Mouse (Mus musculus) stomach, embryonic 16.5 days (tissue): ENCODE measurements around the gene Mbnl2. TPM values are rescaled to one million over a fixed set of nuclear protein-coding genes. Genes with fewer than 3 reads are reported as not detected.
A peak's percentile ranks its signal among the peaks of the same experiment; 100 is the strongest.

ENCODE experiments used
- ATAC-seq: fragments of 200-750 bp; cut with Nextera tagmentation; 2 replicates; pipeline ENCODE4 v1.8.0; 2017; ENCODE audit warnings: moderate number of reproducible peaks, moderate TSS enrichment; ENCODE audit not compliant: insufficient read depth, low FRiP score
- H3K27ac ChIP-seq: fragments of 300-500 bp; sonication (generic); 2 replicates; pipeline ENCODE4 v1.5.1; 2014; ENCODE audit warnings: low read length
- H3K27me3 ChIP-seq: fragments of 300-500 bp; sonication (generic); 2 replicates; pipeline ENCODE4 v1.6.1; 2014; ENCODE audit warnings: low read length, control low read depth, mixed read lengths; ENCODE audit not compliant: control insufficient read depth, insufficient read depth
- H3K36me3 ChIP-seq: fragments of 300-500 bp; sonication (generic); 2 replicates; pipeline ENCODE4 v1.6.1; 2014; ENCODE audit warnings: low read length; ENCODE audit not compliant: control insufficient read depth, insufficient read depth
- H3K4me1 ChIP-seq: fragments of 300-500 bp; sonication (generic); 2 replicates; pipeline ENCODE4 v1.6.1; 2014; ENCODE audit warnings: low read length, control low read depth, mixed read lengths; ENCODE audit not compliant: control insufficient read depth, insufficient read depth
- H3K4me2 ChIP-seq: fragments of 300-500 bp; sonication (generic); 2 replicates; pipeline ENCODE4 v1.6.1; 2014; ENCODE audit warnings: low read depth, low read length, mixed read lengths
- H3K4me3 ChIP-seq: fragments of 300-500 bp; sonication (generic); replicated peaks from 2 replicates; pipeline ENCODE4 v1.5.1; 2014; ENCODE audit warnings: mild to moderate bottlenecking, low read length
- H3K9ac ChIP-seq: fragments of 300-500 bp; sonication (generic); 2 replicates; pipeline ENCODE4 v1.6.1; 2014; ENCODE audit warnings: low read length
- H3K9me3 ChIP-seq: fragments of 300-500 bp; sonication (generic); replicated peaks from 2 replicates; pipeline ENCODE4 v1.6.1; 2016; ENCODE audit warnings: low read length, control low read depth; ENCODE audit not compliant: control insufficient read depth
- WGBS: fragments of 180-500 bp; shearing (Covaris S2); extraction: QIAGEN DNeasy Blood & Tissue Kit; methylation state at CpG from one replicate; pipeline ENCODE4 v1.1.7; 2014; 5-methylcytosine and 5-hydroxymethylcytosine counted together
- polyA plus RNA-seq: library from polyadenylated mRNA; unstranded; fragments of >200 nt; fragmentation: Nextera tagmentation; extraction: Ambion mirVana; gene quantifications from 2 replicates; pipeline ENCODE4 v1.2.1, GENCODE M21; 2015

Mbnl2 gene
- polyA plus RNA-seq, 1 experiment from 2014 or later, result 131 TPM

DNA sequence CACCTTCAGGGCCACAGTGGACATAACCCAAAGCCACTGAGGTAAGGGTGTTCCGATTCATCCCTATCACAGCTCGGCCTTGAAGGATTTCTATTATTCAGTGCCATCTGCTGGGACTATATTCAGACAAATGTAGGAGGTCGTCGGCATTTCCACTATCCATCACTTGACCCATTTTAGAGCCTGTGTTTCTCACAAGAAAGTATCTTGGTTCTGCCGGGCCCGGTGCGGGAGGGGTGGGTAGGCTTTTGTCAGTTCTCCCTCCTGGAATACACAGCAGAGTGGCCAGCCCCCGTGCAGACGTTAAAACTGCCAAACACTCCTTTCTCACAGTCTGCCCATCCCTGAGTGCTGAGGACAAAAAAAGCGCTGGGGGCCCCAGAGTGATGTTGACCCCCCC is 134.4 kb downstream of the Mbnl2 start:
- no peaks in the 10 kb centered on the region for H3K9me3 ChIP-seq
- no peak for ATAC-seq
- no peak overlapping the region for H3K9ac ChIP-seq
- peaks cover 13% of the 10 kb centered on the region; the same call in 1 of the 2 replicates for H3K36me3 ChIP-seq
- H3K4me1 ChIP-seq, result peaks cover 13% of the 10 kb centered on the region
- no peak overlapping the region for H3K27ac ChIP-seq
- no peak overlapping the region for H3K4me2 ChIP-seq
- H3K27me3 ChIP-seq, result no peaks in the 10 kb centered on the region
- 94% methylated on average over 10 of the region's 10 CpGs for WGBS
- H3K4me3 ChIP-seq, result no peak overlapping the region

DNA sequence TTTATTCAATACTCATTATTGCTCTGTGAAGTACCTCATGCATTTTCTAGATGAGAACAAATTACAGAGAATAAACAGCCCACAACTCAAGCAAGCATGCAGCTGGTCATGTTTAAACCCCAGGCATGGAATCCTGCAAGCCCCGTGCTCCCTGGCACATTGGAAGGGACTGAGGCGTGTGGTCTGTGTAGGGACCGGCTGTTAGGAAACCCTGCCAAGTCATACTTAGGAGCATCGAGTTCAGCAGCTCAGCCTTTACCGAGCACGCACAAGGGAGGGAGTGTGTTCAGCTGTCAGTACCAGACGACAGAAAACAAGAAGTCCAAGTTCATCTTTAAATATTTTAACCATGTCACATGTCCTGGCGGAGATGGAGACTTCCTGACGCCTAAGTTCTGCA is 141.4 kb downstream of the Mbnl2 start:
- no peaks in the 10 kb centered on the region for H3K27me3 ChIP-seq
- peaks cover 2% of the 10 kb centered on the region; the same call in 1 of the 2 replicates for H3K4me1 ChIP-seq
- H3K4me3 ChIP-seq, result no peak overlapping the region
- WGBS, result 62% methylated on average over 9 of the region's 9 CpGs
- 0 out of 2 replicates have a peak overlapping the region, but pooled peaks have one; percentile 27 for H3K27ac ChIP-seq
- peak; percentile 83 for ATAC-seq
- H3K9me3 ChIP-seq, result no peaks in the 10 kb centered on the region
- no peak overlapping the region for H3K9ac ChIP-seq
- no peak overlapping the region for H3K4me2 ChIP-seq
- peaks cover 19% of the 10 kb centered on the region for H3K36me3 ChIP-seq

DNA sequence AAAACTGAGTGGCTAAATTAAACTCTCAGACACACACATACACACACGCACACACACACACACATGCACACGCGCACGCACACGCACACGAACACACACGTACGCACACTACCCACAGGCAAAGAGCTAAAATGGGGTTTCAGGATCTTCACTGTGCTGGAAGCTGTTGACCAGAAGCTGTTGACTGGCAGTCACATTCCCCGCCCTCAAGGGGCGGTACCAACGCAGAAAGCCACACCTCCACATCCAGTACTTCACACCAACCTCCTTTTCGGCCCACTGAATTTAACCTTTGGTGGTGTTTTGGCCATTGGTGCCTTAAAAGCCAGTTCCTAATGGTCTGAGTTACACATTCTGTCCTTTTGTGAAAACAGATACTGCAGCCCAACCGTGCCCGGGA is 143.5 kb downstream of the Mbnl2 start:
- WGBS, result 71% methylated on average over 14 of the region's 14 CpGs
- no peaks in the 10 kb centered on the region for H3K9me3 ChIP-seq
- no peaks in the 10 kb centered on the region for H3K27me3 ChIP-seq
- H3K4me1 ChIP-seq, result peaks cover 2% of the 10 kb centered on the region; the same call in 1 of the 2 replicates
- no peak overlapping the region for H3K9ac ChIP-seq
- H3K27ac ChIP-seq, result no peak overlapping the region
- no peak overlapping the region for H3K4me3 ChIP-seq
- no peak overlapping the region for H3K4me2 ChIP-seq
- no peak for ATAC-seq
- peaks cover 34% of the 10 kb centered on the region for H3K36me3 ChIP-seq

DNA sequence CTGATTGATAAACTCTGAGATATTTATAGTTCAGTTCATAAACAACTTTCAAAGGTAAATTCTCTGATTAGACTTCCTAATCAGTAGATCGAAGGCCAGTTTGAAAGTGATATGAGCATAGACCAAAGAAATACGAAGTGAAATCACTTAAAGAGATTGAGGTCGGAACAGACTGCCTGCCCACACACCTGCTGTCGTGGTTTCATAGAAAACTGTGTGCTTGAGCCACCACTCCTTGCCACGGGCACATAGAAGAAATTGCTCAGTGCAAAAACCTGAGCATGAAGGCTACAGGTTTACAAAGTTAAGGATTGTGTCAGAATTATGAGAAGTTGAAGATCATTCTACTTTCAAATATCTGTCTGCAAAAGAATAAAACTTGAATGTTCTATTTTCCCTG is 153.0 kb downstream of the Mbnl2 start:
- Histone ChIP-seq H3K27ac (no peak overlapping the region), H3K36me3 (peaks cover 32% of the 10 kb centered on the region), H3K4me3 (no peak overlapping the region), H3K4me1 (no peaks in the 10 kb centered on the region), H3K4me2 (no peak overlapping the region), H3K9me3 (0 out of 2 replicates have a peak, but pooled peaks cover 10% of the 10 kb centered on the region), H3K27me3 (no peaks in the 10 kb centered on the region), H3K9ac (no peak overlapping the region)
- 79% methylated on average over 5 of the region's 5 CpGs for WGBS
- no peak for ATAC-seq

DNA sequence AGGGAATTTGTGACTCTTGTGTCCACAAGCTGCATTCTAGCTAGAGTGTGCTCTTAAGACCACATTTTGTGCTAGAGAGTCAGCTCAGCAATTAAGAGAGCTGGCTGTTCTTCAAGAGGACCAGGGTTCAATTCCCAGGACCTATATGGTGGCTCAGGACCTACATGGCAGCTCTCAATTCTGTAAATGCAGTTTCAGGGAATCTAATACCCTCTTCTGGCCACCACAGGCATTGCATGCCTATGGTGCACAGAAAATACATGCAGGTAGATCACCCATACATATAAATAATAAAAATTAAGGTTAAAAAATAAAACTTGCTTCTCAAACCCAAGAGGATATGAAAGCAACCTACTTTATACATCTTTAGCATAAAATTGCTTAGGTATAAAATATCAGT is 157.3 kb downstream of the Mbnl2 start:
- no peaks in the 10 kb centered on the region for H3K4me1 ChIP-seq
- H3K36me3 ChIP-seq, result 0 out of 2 replicates have a peak, but pooled peaks cover 7% of the 10 kb centered on the region
- no peak overlapping the region for H3K9ac ChIP-seq
- 0 out of 2 replicates have a peak, but pooled peaks cover 3% of the 10 kb centered on the region for H3K9me3 ChIP-seq
- no peak for ATAC-seq
- no peak overlapping the region for H3K4me3 ChIP-seq
- no peaks in the 10 kb centered on the region for H3K27me3 ChIP-seq
- H3K27ac ChIP-seq, result no peak overlapping the region
- H3K4me2 ChIP-seq, result no peak overlapping the region

DNA sequence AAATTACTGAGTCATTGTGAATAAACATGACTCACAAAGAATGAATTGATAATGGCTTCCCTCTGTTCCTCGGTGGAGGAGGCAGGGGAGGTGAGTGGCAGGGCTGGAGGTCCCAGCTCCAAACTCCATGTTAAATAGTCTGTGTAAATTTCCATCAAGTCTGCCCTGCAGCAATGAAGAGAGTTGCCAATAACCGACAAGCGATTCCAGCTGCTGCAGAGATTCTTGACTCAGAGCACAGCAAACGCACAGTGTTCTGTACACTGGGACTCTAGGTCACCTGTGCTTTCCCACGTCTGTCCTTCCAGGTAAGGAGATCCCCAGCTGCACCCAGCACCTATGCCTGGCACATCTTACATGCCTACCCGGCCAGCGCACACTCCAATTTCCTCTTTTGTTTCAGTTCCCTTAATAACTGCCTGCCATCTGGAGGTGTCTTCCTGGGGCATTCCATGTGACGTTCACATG is 158.5 kb downstream of the Mbnl2 start:
- no peak overlapping the region for H3K4me2 ChIP-seq
- H3K9ac ChIP-seq, result no peak overlapping the region
- 0 out of 2 replicates have a peak, but pooled peaks cover 3% of the 10 kb centered on the region for H3K9me3 ChIP-seq
- WGBS, result 70% methylated on average over 8 of the region's 8 CpGs
- no peak overlapping the region for H3K27ac ChIP-seq
- H3K4me3 ChIP-seq, result no peak overlapping the region
- no peaks in the 10 kb centered on the region for H3K27me3 ChIP-seq
- 0 out of 2 replicates have a peak, but pooled peaks cover 7% of the 10 kb centered on the region for H3K36me3 ChIP-seq
- peak; percentile 53; the same call in 1 of the 2 replicates for ATAC-seq
- no peaks in the 10 kb centered on the region for H3K4me1 ChIP-seq

DNA sequence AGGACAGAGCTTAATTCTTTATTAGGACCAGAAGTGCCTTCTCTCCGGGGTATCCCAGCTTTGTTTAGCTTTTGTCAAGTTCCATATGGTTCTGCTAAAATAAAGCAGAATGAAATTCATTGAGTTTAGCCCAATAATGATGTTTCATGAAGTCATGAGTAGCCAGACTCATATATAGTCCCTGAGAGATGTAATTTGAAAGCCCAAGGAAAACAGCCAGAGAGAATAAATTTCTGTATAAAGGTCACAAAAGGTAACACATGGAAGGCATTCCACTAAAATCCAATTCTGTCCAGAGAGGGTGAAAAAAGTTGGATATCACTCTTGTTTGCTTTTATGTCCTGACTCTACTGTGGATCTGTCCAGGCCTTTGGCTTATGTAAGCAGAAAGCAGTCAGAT is 159.4 kb downstream of the Mbnl2 start:
- 0 out of 2 replicates have a peak, but pooled peaks cover 7% of the 10 kb centered on the region for H3K36me3 ChIP-seq
- H3K4me2 ChIP-seq, result no peak overlapping the region
- no peak overlapping the region for H3K4me3 ChIP-seq
- H3K9ac ChIP-seq, result no peak overlapping the region
- H3K4me1 ChIP-seq, result no peaks in the 10 kb centered on the region
- no peak for ATAC-seq
- no peak overlapping the region; the same call in 1 of the 2 replicates for H3K27ac ChIP-seq
- WGBS, result 40% methylated on average over 1 of the region's 1 CpGs
- H3K27me3 ChIP-seq, result no peaks in the 10 kb centered on the region
- 0 out of 2 replicates have a peak, but pooled peaks cover 3% of the 10 kb centered on the region for H3K9me3 ChIP-seq

DNA sequence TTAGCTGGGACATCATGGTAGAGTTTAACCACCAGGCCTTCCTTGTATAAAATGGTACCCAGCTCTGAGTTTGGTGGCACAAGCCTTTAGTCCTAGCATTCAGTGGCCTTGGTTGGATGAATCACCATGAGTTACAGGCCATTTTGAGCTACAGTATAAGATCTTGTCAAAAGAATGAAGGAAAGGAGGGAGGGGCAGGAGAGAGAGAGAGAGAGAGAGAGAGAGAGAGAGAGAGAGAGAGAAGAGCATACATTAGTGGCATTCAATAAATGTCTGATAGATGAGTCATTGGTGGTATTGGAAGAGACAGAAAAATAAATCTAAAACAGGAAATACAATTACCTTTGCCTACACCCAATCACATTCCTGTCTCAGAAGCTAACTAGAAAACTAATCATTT is 165.2 kb downstream of the Mbnl2 start:
- ATAC-seq, result no peak
- Histone ChIP-seq H3K27ac (no peak overlapping the region), H3K36me3 (0 out of 2 replicates have a peak, but pooled peaks cover 7% of the 10 kb centered on the region), H3K9me3 (0 out of 2 replicates have a peak, but pooled peaks cover 3% of the 10 kb centered on the region), H3K4me1 (no peaks in the 10 kb centered on the region), H3K4me2 (no peak overlapping the region), H3K9ac (no peak overlapping the region), H3K27me3 (no peaks in the 10 kb centered on the region), H3K4me3 (no peak overlapping the region)

DNA sequence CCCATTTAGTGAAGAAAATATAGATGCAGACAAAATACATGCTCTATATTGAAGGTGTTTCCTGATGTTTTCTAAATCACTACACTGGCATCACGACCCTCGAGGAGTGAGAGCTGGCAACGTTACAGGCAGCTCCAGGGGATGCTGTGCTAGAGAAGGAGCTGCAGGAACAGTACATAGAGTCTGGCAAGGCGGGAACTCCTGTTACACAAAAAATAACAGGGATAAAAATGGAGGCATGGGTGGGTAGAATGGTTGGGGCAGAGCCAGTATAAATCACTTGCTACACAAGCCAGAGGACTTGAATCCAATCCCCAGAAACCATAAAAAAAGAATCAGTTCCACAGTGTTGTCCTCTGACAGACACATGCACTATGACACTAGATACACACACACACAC is 165.8 kb downstream of the Mbnl2 start:
- H3K4me2 ChIP-seq, result no peak overlapping the region
- no peak for ATAC-seq
- H3K36me3 ChIP-seq, result 0 out of 2 replicates have a peak, but pooled peaks cover 2% of the 10 kb centered on the region
- no peaks in the 10 kb centered on the region for H3K27me3 ChIP-seq
- 0 out of 2 replicates have a peak, but pooled peaks cover 3% of the 10 kb centered on the region for H3K9me3 ChIP-seq
- no peak overlapping the region for H3K4me3 ChIP-seq
- H3K4me1 ChIP-seq, result no peaks in the 10 kb centered on the region
- 94% methylated on average over 4 of the region's 4 CpGs for WGBS
- H3K27ac ChIP-seq, result no peak overlapping the region
- H3K9ac ChIP-seq, result no peak overlapping the region
